Mouse (Mus musculus): ENCODE measurements around the gene Flii. TPM values are rescaled to one million over a fixed set of nuclear protein-coding genes. Genes with fewer than 3 reads are reported as not detected.

The Flii gene
- total and polyA plus RNA-seq, 3 experiments: 49.5 to 112 (median 88.6) TPM

DNA sequence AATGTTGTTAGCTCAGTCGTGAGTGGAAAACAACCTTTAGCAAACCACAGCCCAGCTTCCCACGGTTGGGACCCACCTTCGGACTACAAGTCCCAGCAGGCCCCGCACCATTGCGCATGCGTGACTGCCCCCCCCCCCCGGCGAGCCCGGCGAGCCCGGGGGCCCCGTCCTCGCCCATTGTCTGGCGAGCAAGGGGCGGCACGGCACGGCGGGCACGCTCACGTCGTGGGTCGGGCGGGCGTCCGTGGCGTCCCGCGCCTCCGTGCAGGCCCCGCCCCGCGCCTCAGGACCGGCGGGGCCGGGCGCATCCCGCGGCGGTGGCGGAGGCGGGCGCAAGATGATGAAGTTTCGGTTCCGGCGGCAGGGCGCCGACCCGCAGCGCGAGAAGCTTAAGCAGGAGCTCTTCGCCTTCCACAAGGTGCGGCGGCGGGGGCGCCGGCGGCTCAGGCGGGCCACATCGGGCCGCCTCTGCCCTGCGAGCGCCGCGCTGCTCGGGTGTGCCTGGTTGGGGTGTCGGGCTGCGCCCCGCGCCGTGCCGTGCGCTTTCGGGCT lies 27.5 kb downstream of the Flii start, which contains the start of gene Llgl1:
Llgl1 (plus strand) TSS at position 200 of the 552 bp plus-strand sequence.
- no peaks in the 10 kb centered on the region for H3K9me3 ChIP-seq (replicated peaks; ENCODE audit: low read length)
- in situ Hi-C loops (cut with MboI; ENCODE audit: low pct_ligation_motif_present, low pct_unique_long_range_greater_than_20kb, low sequenced_read_pairs) (no loop called here), dilution Hi-C loops (cut with MboI; ENCODE audit: extremely low pct_ligation_motif_present, extremely low pct_unique_long_range_greater_than_20kb, low sequenced_read_pairs) (no loop called here)
- H3K27ac ChIP-seq (ENCODE audit: insufficient read depth, low read depth): no peak within 1 kb of the TSS; the same call in 1 of the 2 replicates
- peak within 1 kb of the TSS; percentile 84 to 94 (median 88) for H3K4me3 ChIP-seq (replicated peaks in 1 of 3; ENCODE audit: low read depth in 2 of 3, low read length in 2 of 3, poor library complexity in 1 of 3)
- H3K79me2 ChIP-seq (replicated peaks; ENCODE audit: control insufficient read depth, extremely low read depth, insufficient read depth, poor library complexity, severe bottlenecking): no peaks in the 10 kb centered on the region
- H3K9ac ChIP-seq (ENCODE audit: insufficient read depth, low read depth): peak within 1 kb of the TSS; percentile 93
- DNase-seq (ENCODE audit: extremely low read depth): peak; percentile 77
- peaks cover 20 to 46% of the 10 kb centered on the region in 2 experiments for H3K4me1 ChIP-seq (ENCODE audit: control insufficient read depth in 1 of 2, insufficient read depth in 2 of 2)
- peaks cover 0 to 11% of the 10 kb centered on the region in 2 experiments for H3K36me3 ChIP-seq (replicated peaks in 1 of 2; ENCODE audit: control insufficient read depth in 1 of 2, insufficient read depth in 1 of 2, low read length in 1 of 2)
- no peak; the same call in 1 of the 2 replicates for TF ChIP-seq USF1 (IDR thresholded peaks at IDR 0.05; ENCODE audit: low read depth, low read length)
- TF ChIP-seq CHD1 (IDR thresholded peaks at IDR 0.05; ENCODE audit: low read depth, low read length): peak; percentile 82; the same call in 1 of the 2 replicates
- TF ChIP-seq UBTF (IDR thresholded peaks at IDR 0.05; ENCODE audit: low read depth, low read length): peak; percentile 88; the same call in 1 of the 2 replicates
- TF ChIP-seq EP300 (IDR thresholded peaks at IDR 0.05; ENCODE audit: low read length): no peak; the same call in 1 of the 2 replicates
- TF ChIP-seq KAT2A (IDR thresholded peaks at IDR 0.05; ENCODE audit: insufficient replicate concordance, low read length): peak; percentile 95; the same call in 1 of the 2 replicates
- no peak; the same call in none of the 2 replicates for TF ChIP-seq MAX (IDR thresholded peaks at IDR 0.05; ENCODE audit: low read length)
- TF ChIP-seq JUND (conservative IDR thresholded peaks at IDR 0.05; ENCODE audit: low read depth, low read length): no peak
- no peak for TF ChIP-seq E2F4 (IDR thresholded peaks at IDR 0.05; ENCODE audit: insufficient replicate concordance, low read depth, low read length)
- TF ChIP-seq POLR2A (IDR thresholded peaks at IDR 0.05; ENCODE audit: low read depth, low read length): peak; percentile 79; the same call in 1 of the 2 replicates
- TF ChIP-seq BHLHE40 (IDR thresholded peaks at IDR 0.05; ENCODE audit: low read depth, low read length): peak; percentile 60
- TF ChIP-seq IRF4 (IDR thresholded peaks at IDR 0.05; ENCODE audit: low read depth, low read length): peak; percentile 76
- TF ChIP-seq ELF1 (IDR thresholded peaks at IDR 0.05; ENCODE audit: low read depth, low read length): peak; percentile 74
- peak; percentile 53 for TF ChIP-seq MEF2A (IDR thresholded peaks at IDR 0.05; ENCODE audit: borderline replicate concordance, low read depth, low read length)
- peak; percentile 96 for TF ChIP-seq HCFC1 (IDR thresholded peaks at IDR 0.05; ENCODE audit: low read depth, low read length)
- TF ChIP-seq ZMIZ1 (IDR thresholded peaks at IDR 0.05; ENCODE audit: low read depth, low read length): peak; percentile 82; the same call in 1 of the 2 replicates
- TF ChIP-seq GABPA (IDR thresholded peaks at IDR 0.05; ENCODE audit: insufficient replicate concordance, low read depth, low read length): peak; percentile 43; the same call in 1 of the 2 replicates
- no peak for TF ChIP-seq USF2 (conservative IDR thresholded peaks at IDR 0.05; ENCODE audit: low read depth, low read length)
- peak; percentile 46; the same call in 1 of the 2 replicates for TF ChIP-seq MXI1 (IDR thresholded peaks at IDR 0.05; ENCODE audit: low read depth, low read length)
- peak; percentile 53; the same call in 1 of the 2 replicates for TF ChIP-seq NELFE (IDR thresholded peaks at IDR 0.05; ENCODE audit: low read depth, low read length)
- TF ChIP-seq NRF1 (IDR thresholded peaks at IDR 0.05; ENCODE audit: low read depth, low read length): peak; percentile 98
- TF ChIP-seq RCOR1 (conservative IDR thresholded peaks at IDR 0.05; ENCODE audit: low read depth, low read length): 0 out of 2 replicates have a peak, but pooled peaks have one; percentile 20
- TF ChIP-seq TBP (conservative IDR thresholded peaks at IDR 0.05; ENCODE audit: low read depth, low read length): no peak
- TF ChIP-seq SIN3A (IDR thresholded peaks at IDR 0.05; ENCODE audit: low read length): peak; percentile 87; the same call in 1 of the 2 replicates
- TF ChIP-seq ZNF384 (IDR thresholded peaks at IDR 0.05; ENCODE audit: low read depth, low read length): no peak
- peak; percentile 91 for TF ChIP-seq MAZ (IDR thresholded peaks at IDR 0.05; ENCODE audit: low read depth, low read length)
- TF ChIP-seq ZC3H11A (IDR thresholded peaks at IDR 0.05; ENCODE audit: low read depth, low read length): no peak
- peak; percentile 72 for TF ChIP-seq TCF12 (IDR thresholded peaks at IDR 0.05; ENCODE audit: low read depth, low read length)
- H3K4me2 ChIP-seq (ENCODE audit: insufficient read depth, low read depth, poor library complexity, severe bottlenecking): peak within 1 kb of the TSS; percentile 97
- H3K27me3 ChIP-seq (replicated peaks): peaks cover 10% of the 10 kb centered on the region
